ENCODE assay signal across 9 mouse cellular contexts in the genomic region with DNA sequence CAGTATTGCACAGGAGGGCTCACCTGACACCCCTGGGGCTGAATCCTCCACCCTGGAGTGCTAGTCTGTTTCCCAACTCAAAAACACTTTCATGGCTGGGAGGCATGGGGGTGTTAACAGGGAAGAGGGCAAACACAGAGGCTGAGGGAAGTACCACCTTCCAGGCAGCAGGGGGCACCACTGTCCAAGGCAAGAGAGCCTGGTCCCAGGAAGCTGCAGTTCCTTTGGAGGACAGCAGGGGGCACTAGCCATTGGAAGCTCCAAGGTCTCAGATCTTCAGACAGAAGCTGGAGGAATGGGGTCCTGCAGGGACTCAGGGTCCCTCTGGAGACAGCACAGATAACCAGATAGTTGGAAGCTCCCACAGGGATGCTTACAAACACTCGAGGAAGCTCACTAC. TPM values are rescaled to one million over a fixed set of nuclear protein-coding genes. Genes with fewer than 3 reads are reported as not detected.
DNase-seq lines count a peak whose midpoint lies in the region; ATAC-seq and TF ChIP-seq lines count a peak whose summit lies in the region.
"Had no signal": no experiment of that assay in that cellular context is flagged by ENCODE, and none has a peak within 500 bp of the region (broad histone marks: within the 10 kb centered on the region; RNA-seq: fewer than 3 reads in every experiment).

No protein-coding gene starts in this region.

- no peak for TF ChIP-seq POLR2A in bone marrow macrophage, adult 2 months (IDR thresholded peaks at IDR 0.05; ENCODE audit: borderline replicate concordance, low read depth, low read length)
- TF ChIP-seq POLR2A in embryonic fibroblast, embryonic 13.5 days (IDR thresholded peaks at IDR 0.05; ENCODE audit: low read depth, low read length), result no peak
- TF ChIP-seq POLR2A in testis, adult 2 months (IDR thresholded peaks at IDR 0.05; ENCODE audit: control insufficient read depth, low read depth, low read length), result no peak

- H3K9me3 ChIP-seq in heart, embryonic 15.5 days (replicated peaks), result no peaks in the 10 kb centered on the region
- H3K9me3 ChIP-seq in liver, embryonic 16.5 days (replicated peaks; ENCODE audit: control insufficient read depth, low read length), result no peaks in the 10 kb centered on the region
- no peaks in the 10 kb centered on the region for H3K9me3 ChIP-seq in neural tube, embryonic 15.5 days (replicated peaks)

- peak; percentile 56 for DNase-seq in CD4-positive helper T cell, adult 2 months (ENCODE audit: low read depth, low spot score)
- peak; percentile 88 to 95 for DNase-seq in kidney, postnatal 25 days

- 19% methylated on average over 1 of the region's 1 CpGs for WGBS in heart, embryonic 15.5 days
- 15% methylated on average over 1 of the region's 1 CpGs for WGBS in liver, embryonic 16.5 days (ENCODE audit: insufficient replicate concordance)
- WGBS in neural tube, embryonic 15.5 days, result 20% methylated on average over 1 of the region's 1 CpGs

- no peak overlapping the region for H3K4me2 ChIP-seq in heart, embryonic 15.5 days
- no peak overlapping the region for H3K4me2 ChIP-seq in liver, embryonic 16.5 days (ENCODE audit: low read depth, low read length)
- no peak overlapping the region for H3K4me2 ChIP-seq in neural tube, embryonic 15.5 days

- H3K4me1 ChIP-seq in bone marrow macrophage, adult 2 months (ENCODE audit: control insufficient read depth, insufficient read depth, low read length), result peaks cover 7% of the 10 kb centered on the region
- no peaks in the 10 kb centered on the region for H3K4me1 ChIP-seq in embryonic fibroblast, embryonic 13.5 days (ENCODE audit: control insufficient read depth, insufficient read depth, low read length)
- peaks cover 26% of the 10 kb centered on the region for H3K4me1 ChIP-seq in heart, embryonic 15.5 days (replicated peaks)
- H3K4me1 ChIP-seq in liver, embryonic 16.5 days (ENCODE audit: control insufficient read depth, low read depth, low read length), result no peaks in the 10 kb centered on the region
- H3K4me1 ChIP-seq in neural tube, embryonic 15.5 days, result peaks cover 10% of the 10 kb centered on the region
- no peaks in the 10 kb centered on the region for H3K4me1 ChIP-seq in testis, adult 2 months (ENCODE audit: control insufficient read depth, insufficient read depth, low read length)

- ATAC-seq in heart, embryonic 15.5 days (replicated peaks; ENCODE audit: insufficient number of reproducible peaks, insufficient read depth, low FRiP score, low read depth), result peak; percentile 14; the same call in 1 of the 2 replicates
- peak; percentile 32; the same call in 1 of the 2 replicates for ATAC-seq in liver, embryonic 16.5 days (ENCODE audit: low read depth)
- peak; percentile 43; the same call in 1 of the 2 replicates for ATAC-seq in neural tube, embryonic 15.5 days (ENCODE audit: low FRiP score)

- H3K36me3 ChIP-seq in heart, embryonic 15.5 days, result peaks cover 52% of the 10 kb centered on the region
- no peaks in the 10 kb centered on the region for H3K36me3 ChIP-seq in liver, embryonic 16.5 days (ENCODE audit: control insufficient read depth, insufficient read depth)
- H3K36me3 ChIP-seq in neural tube, embryonic 15.5 days, result no peaks in the 10 kb centered on the region; the same call in 1 of the 2 replicates
- no peaks in the 10 kb centered on the region for H3K36me3 ChIP-seq in testis, adult 2 months (ENCODE audit: control insufficient read depth, insufficient read depth, low read length)

- no peak overlapping the region for H3K9ac ChIP-seq in heart, embryonic 15.5 days
- H3K9ac ChIP-seq in liver, embryonic 16.5 days (ENCODE audit: low read depth, low read length), result no peak overlapping the region
- H3K9ac ChIP-seq in neural tube, embryonic 15.5 days (replicated peaks), result no peak overlapping the region

- H3K27ac ChIP-seq in bone marrow macrophage, adult 2 months (ENCODE audit: insufficient read depth, low read depth, low read length), result no peak overlapping the region
- no peak overlapping the region for H3K27ac ChIP-seq in embryonic fibroblast, embryonic 13.5 days (ENCODE audit: insufficient read depth, low read length)
- peak overlapping the region; percentile 7; the same call in 1 of the 2 replicates for H3K27ac ChIP-seq in heart, embryonic 15.5 days
- no peak overlapping the region for H3K27ac ChIP-seq in liver, embryonic 16.5 days (ENCODE audit: low read length)
- H3K27ac ChIP-seq in neural tube, embryonic 15.5 days (replicated peaks), result no peak overlapping the region
- H3K27ac ChIP-seq in testis, adult 2 months (ENCODE audit: control insufficient read depth, insufficient read depth, low read depth, low read length), result no peak overlapping the region

- no peaks in the 10 kb centered on the region for H3K27me3 ChIP-seq in heart, embryonic 15.5 days
- no peaks in the 10 kb centered on the region for H3K27me3 ChIP-seq in liver, embryonic 16.5 days (ENCODE audit: control insufficient read depth, insufficient read depth, low read depth, low read length)
- no peaks in the 10 kb centered on the region for H3K27me3 ChIP-seq in neural tube, embryonic 15.5 days (replicated peaks)
- no peaks in the 10 kb centered on the region for H3K27me3 ChIP-seq in testis, adult 2 months (ENCODE audit: control insufficient read depth, insufficient read depth, low read length)

- no peak overlapping the region for H3K4me3 ChIP-seq in bone marrow macrophage, adult 2 months (ENCODE audit: insufficient read depth, low read length)
- no peak overlapping the region for H3K4me3 ChIP-seq in embryonic fibroblast, embryonic 13.5 days (ENCODE audit: insufficient read depth, low read length)
- H3K4me3 ChIP-seq in heart, embryonic 15.5 days, result no peak overlapping the region
- no peak overlapping the region for H3K4me3 ChIP-seq in liver, embryonic 16.5 days (ENCODE audit: low read depth, low read length)
- H3K4me3 ChIP-seq in neural tube, embryonic 15.5 days (replicated peaks), result no peak overlapping the region
- no peak overlapping the region for H3K4me3 ChIP-seq in testis, adult 2 months (ENCODE audit: control insufficient read depth, low read depth, low read length)
- H3K4me3 ChIP-seq: erythroblast, embryonic 14.5 days had no signal

- TF ChIP-seq CTCF in bone marrow macrophage, adult 2 months (IDR thresholded peaks at IDR 0.05; ENCODE audit: low read depth, low read length), result peak; percentile 99
- TF ChIP-seq CTCF in embryonic fibroblast, embryonic 13.5 days (IDR thresholded peaks at IDR 0.05; ENCODE audit: borderline replicate concordance, insufficient read depth, low read length), result peak; percentile 100
- TF ChIP-seq CTCF in testis, adult 2 months (IDR thresholded peaks at IDR 0.05; ENCODE audit: control insufficient read depth, insufficient read depth, insufficient replicate concordance, low read depth, low read length), result peak; percentile 100

RNA-seq across cellular contexts. Expression of a gene that starts 18.2 kb away (rescaled TPM):
- not detected in 2 replicates for polyA plus RNA-seq in bone marrow macrophage, adult 2 months (2012; ENCODE audit: insufficient read depth, insufficient read length, missing spikeins)
- polyA plus RNA-seq in embryonic fibroblast, embryonic 13.5 days (2011; ENCODE audit: insufficient read length, low read depth, missing spikeins), result 1.3 TPM in 1 of 2 replicates, not detected in the other
- polyA plus RNA-seq in heart, embryonic 15.5 days (2015; fragmentation: Nextera tagmentation; extraction: Ambion mirVana), result 0.83 and 1.5 TPM in 2 replicates
- polyA plus RNA-seq in liver, embryonic 16.5 days (2015; fragmentation: Nextera tagmentation; extraction: Ambion mirVana), result not detected in 2 replicates
- 1.2 and 1.5 TPM in 2 replicates for polyA plus RNA-seq in neural tube, embryonic 15.5 days (2015; fragmentation: Nextera tagmentation; extraction: Ambion mirVana)
- 0.41 and 0.84 TPM in 2 replicates for polyA plus RNA-seq in testis, adult 2 months (2012; rRNA removed)
- polyA plus RNA-seq: erythroblast, embryonic 14.5 days had no signal

RNA-seq across cellular contexts. Expression of a gene that starts 29.6 kb away (rescaled TPM):
- not detected in 2 replicates for polyA plus RNA-seq in bone marrow macrophage, adult 2 months (2012; ENCODE audit: insufficient read depth, insufficient read length, missing spikeins)
- not detected in 2 replicates for polyA plus RNA-seq in embryonic fibroblast, embryonic 13.5 days (2011; ENCODE audit: insufficient read length, low read depth, missing spikeins)
- not detected in 2 replicates for polyA plus RNA-seq in heart, embryonic 15.5 days (2015; fragmentation: Nextera tagmentation; extraction: Ambion mirVana)
- polyA plus RNA-seq in liver, embryonic 16.5 days (2015; fragmentation: Nextera tagmentation; extraction: Ambion mirVana), result not detected in 2 replicates
- not detected in 2 replicates for polyA plus RNA-seq in neural tube, embryonic 15.5 days (2015; fragmentation: Nextera tagmentation; extraction: Ambion mirVana)
- polyA plus RNA-seq in testis, adult 2 months (2012; rRNA removed), result not detected in 2 replicates
- polyA plus RNA-seq: erythroblast, embryonic 14.5 days had no signal
